Mouse (Mus musculus): ENCODE measurements around the gene Pgbd5. TPM values are rescaled to one million over a fixed set of nuclear protein-coding genes. Genes with fewer than 3 reads are reported as not detected.

The Pgbd5 gene
- total RNA-seq, 2 experiments from 2014 or later = not detected

Other genes with a start within 250 kb of the Pgbd5 start
- 25.6 and 48.0 TPM in 2 replicates for gene Galnt2, start 208.3 kb downstream of the Pgbd5 start, total RNA-seq (2014; fragmentation: Nextera tagmentation)
- gene Galnt2, start 208.3 kb downstream of the Pgbd5 start, total RNA-seq (2017) = 20.4 and 32.7 TPM in 2 replicates
- gene Cog2, start 81.1 kb upstream of the Pgbd5 start, total RNA-seq (2014; fragmentation: Nextera tagmentation) = 18.9 and 22.5 TPM in 2 replicates
- gene Cog2, start 81.1 kb upstream of the Pgbd5 start, total RNA-seq (2017) = 22.5 and 25.8 TPM in 2 replicates
- gene Agt, start 130.0 kb upstream of the Pgbd5 start, total RNA-seq (2014; fragmentation: Nextera tagmentation) = not detected in 2 replicates
- not detected in 2 replicates for gene Agt, start 130.0 kb upstream of the Pgbd5 start, total RNA-seq (2017)
- not detected in 2 replicates for gene Capn9, start 136.5 kb upstream of the Pgbd5 start, total RNA-seq (2014; fragmentation: Nextera tagmentation)
- gene Capn9, start 136.5 kb upstream of the Pgbd5 start, total RNA-seq (2017) = not detected in 2 replicates
- 9.6 and 10.7 TPM in 2 replicates for gene 2310022B05Rik, start 223.7 kb upstream of the Pgbd5 start, total RNA-seq (2014; fragmentation: Nextera tagmentation)
- 1.2 and 1.4 TPM in 2 replicates for gene 2310022B05Rik, start 223.7 kb upstream of the Pgbd5 start, total RNA-seq (2017)